Mouse (Mus musculus) left cerebral cortex, adult 11 months (tissue): ENCODE data around the gene Cd164.

Experiments used
- DNase-seq: peaks from one replicate; pipeline ENCODE4 v3.0.0; 2022; ENCODE audit warnings: low spot score

Gene Cd164

DNA sequence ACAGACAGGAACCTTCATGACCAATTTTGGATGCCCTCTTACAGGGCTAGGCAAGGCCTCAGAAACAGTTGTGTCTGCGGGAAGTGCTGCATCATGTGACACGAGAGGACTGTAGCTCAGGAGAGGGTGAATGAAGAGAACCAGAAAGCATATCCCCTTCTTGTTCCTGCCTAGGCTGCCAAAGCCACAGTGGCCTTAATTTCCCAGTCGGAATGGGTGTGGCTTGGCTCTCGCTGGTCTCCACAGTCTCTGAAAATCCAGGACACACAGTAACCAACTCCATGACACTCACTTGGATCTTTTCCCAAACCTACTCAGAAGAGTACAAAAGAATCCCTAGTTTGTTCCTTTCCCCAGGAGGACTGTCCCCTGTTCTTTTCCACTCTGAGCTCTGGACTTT, 18.3 kb upstream of the Cd164 start:
- DNase-seq, result peak; percentile 41

DNA sequence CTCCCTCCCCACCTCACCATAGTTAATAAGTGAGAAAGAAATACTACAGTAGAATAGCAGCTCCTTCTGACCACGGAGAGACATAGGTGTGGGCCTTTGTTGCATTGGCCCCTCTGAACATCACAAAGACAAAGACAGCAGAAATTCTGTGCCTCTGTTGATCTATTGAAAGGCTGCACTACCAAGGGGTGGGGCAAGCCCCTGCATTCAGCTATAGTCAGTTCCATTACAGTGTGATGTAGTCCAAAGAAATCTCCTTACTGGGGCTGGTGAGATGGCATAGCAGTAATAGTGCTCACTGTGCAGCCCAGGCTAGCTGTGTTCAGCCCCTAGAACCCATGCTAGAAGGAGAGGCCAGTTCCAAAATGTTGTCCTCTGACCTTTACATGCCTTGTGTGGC, 14.2 kb upstream of the Cd164 start:
- DNase-seq, result no peak

DNA sequence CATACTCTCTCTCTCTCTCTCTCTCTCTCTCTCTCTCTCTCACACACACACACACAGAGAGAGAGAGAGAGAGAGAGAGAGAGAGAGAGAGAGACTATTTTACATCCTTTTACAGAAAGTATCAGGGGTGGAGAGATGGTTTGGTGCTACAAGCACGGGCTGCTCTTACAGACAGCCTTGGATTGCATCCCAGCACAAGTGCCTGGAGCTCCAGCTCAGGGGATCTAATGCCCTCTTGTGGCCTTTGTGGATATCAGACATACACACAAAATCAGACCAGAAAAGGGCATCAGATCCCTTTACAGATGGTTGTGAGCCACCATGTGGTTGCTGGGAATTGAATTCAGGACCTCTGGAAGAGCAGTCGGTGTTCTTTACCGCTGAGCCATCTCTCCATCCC, 13.8 kb upstream of the Cd164 start:
- DNase-seq, result peak; percentile 64

DNA sequence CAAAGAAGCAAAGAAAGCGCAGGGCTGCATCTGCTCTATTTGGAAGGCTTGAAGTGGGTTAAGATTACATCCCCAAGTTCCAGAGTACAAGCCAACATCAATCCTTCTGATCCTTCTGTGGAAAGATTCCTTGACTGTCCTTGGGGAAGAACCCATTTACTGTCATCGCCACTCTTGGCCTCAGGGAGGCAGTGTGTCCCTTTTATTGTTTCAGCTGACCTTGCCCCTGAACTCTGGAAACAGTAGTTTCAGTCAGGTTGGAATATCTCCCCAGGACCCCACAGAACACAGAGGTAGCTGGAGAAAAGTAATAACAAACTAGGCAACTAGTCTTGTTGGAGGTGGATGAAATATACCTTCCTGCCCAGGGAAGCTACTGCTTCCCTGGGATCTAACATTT, 10.1 kb upstream of the Cd164 start:
- no peak for DNase-seq

DNA sequence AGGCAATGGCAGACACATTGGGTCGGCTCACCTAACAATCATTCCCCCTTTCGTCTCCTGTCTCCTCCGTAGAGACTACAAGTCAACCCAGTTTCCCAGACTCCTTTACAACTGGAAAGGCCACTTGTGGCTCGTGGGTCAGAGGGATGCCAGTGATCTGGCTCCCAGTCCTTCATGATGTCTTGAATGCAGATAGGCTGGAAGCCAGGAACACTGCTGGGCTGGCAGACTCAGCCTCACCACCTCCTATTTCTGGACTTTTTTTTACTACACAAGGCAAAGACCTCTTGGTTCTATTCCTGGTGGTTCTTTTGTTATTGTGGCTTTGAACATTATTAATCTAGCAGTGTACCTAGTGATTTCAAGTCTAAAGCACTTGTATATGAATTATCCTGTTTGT, 4.9 kb upstream of the Cd164 start:
- DNase-seq, result no peak

DNA sequence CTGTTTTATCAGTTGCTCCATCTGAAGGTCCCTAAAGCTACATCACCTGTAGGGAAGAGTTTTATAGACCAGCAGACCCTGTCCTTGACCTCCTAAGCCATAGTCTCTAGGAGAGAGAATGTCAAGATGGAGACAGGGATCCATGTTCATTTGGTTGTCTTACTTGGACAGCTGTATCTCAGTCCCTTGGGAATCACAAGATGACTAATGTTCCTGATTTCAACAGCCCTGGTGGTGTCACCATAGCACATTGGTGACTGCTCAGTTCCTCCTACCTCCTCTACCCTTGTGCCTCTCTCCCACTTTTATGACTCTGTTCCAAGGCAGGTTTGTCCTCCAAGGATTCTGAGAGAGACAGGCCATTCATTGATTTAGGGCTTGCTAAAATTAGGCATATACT, 4.3 kb upstream of the Cd164 start:
- DNase-seq, result no peak

DNA sequence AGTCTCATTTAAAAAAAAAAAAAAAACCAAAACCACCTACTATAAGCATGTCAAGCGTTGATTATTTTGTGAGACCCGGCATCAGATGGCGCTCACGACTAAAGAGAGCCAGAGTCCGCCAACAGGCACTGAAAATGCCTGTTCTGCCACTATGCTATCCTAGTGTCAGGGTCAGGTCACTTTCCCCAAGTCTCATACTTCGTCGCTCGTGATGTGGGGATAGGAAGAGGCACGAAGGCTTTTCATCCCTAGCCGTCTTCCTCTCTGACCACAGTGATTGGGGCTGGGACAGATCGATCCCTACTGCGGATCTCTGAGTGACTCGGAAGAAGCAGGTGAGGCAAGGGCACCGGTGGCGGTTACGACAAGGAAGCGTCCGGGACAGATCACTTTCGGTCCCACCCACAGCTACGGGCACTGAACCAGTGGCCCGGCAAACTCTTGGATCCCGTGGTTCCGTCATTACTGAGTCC, 670 bp upstream of the Cd164 start:
- DNase-seq, result peak; percentile 50

DNA sequence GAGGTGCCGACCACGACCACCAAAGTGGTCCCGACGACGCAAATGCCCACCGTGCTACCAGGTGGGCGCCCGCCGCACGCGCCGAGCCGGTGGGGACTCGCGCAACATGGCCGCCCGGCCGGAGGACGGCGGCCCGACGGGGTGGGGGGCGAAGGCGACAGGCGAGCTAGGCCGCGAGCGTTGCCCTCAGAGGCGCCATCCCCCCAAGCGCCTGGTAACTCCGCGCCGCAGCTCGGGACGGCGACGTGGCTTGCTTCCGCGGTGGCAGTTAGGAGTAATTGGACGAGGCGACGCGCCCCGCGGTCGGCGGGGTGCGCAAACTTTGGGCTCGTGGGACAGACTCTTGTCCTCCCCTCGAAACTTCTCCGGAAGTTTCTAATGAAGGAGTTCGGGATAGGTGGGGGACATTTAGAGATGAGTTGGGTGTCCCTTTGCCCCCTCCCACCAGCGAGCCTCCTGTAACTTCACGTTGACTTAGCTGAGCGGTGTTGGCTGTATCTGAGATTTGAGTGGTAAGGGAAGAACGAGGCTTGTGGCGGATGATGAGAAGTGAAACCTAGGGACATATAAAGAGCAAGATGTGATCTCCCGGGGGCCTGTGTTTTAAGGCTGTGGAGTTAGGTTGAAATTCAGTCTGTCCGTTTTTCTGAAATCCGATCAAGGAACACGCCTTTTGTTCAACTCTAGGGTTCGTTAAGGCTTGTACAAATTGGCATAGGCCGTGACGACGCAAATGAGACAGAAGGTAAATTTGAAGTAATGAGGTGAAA, 611 bp downstream of the Cd164 start:
- DNase-seq, result peak; percentile 23

DNA sequence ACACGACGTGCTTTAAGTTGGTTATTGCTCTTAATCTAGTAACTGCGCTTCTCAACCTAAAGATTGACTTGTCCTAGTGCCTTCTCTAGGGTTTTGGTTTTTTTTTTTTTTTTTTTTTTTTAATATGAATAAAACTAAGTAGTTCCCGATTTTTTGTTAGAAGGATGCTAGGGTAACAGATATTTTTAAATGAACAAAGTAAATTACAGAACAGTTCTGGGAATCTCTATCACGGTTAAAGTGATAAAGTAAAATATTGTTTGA, 1.1 kb downstream of the Cd164 start:
- DNase-seq, result no peak

DNA sequence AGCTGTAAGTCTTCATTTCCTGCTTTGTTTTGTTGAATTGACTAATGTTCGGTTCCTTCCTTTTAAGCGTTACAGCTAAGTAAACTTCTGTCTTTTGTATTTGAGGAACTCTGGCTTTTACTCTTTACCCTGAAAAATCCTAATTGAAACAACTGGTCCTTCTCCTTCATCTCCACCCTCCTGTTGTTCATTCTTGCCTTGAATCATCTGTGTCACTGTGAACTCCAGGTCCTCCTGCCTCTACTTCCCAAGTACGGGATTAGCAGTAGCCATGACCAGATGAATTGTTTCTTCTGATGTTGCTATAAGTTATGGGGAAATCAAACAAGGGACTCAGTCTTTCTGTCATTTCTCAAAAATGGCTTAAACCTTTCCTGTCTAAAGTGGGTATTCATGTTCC, 4.2 kb downstream of the Cd164 start:
- no peak for DNase-seq

DNA sequence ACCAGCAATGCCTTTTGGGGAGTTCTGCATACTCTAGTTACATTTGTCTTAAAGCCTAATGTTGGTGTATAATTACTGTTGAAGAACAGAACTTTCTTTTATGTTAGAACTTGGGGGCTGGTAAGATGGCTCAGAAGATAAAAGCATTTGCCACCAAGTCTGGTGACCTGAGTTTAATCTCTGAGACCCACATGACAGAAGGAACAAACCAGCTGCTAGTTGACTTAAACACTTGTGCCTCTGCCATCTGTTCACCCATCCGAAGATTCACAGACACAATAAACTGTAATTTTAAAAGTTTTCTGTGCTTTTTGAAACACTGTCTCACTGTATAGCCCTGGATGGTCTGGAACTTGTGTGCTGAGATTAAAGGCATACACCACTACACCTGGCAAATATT, 6.5 kb downstream of the Cd164 start:
- DNase-seq, result no peak

DNA sequence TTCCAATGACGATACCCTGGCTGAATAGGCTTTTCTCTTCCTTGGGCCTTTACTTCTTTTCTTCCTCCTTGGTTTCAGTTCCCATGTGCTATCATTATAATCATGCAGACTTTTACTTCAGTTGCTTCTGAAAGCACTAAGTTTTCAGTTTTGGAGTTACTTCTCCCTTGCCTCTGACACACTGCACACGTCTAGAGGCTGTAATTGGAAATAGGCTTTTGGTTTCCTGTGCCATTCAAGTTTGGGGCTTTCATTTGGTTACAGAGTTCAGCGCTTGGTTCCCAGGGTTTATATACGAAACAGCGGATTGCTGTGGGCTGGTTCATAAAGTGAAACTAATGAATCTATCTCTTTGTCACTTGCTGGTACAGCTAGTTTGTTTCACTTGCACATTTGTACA, 10.8 kb downstream of the Cd164 start:
- no peak for DNase-seq

DNA sequence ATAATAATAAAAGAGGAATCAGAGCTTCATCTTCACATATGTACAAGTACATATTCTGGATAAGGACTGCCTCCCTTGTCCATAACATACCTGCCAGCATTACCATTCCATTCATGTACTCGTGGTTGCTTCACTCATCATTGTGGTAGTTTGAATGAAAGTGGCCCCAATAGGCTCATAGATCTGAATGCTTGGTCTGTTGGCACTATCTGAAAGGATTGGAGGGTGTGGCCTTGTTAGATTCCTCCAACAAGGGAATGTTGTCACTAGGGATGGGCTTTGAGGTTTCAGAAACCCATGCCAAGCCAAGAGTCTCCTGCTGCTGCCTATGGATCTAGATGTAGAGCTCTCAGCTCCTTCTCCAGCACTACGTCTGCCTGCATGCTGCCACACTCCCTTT, 16.8 kb downstream of the Cd164 start:
- no peak for DNase-seq

DNA sequence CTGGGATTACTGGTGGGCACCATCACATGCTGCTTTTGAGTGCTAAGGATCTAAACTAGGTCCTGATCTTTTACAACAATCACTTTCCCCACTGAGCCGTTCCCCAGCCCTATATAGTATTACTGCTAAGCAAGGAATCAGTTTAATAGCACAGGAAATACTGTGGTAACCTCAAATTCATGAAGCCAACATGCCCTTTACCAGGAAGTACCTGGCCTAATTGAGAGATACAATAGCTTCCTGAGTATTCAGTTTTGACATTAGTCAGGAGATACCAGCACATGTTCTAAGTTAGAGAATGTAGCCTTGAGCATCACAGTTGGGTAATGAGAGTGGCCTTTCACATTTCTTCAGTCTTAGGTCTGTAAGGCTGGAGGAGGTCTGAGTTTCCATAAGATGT, 17.5 kb downstream of the Cd164 start:
- DNase-seq, result no peak

DNA sequence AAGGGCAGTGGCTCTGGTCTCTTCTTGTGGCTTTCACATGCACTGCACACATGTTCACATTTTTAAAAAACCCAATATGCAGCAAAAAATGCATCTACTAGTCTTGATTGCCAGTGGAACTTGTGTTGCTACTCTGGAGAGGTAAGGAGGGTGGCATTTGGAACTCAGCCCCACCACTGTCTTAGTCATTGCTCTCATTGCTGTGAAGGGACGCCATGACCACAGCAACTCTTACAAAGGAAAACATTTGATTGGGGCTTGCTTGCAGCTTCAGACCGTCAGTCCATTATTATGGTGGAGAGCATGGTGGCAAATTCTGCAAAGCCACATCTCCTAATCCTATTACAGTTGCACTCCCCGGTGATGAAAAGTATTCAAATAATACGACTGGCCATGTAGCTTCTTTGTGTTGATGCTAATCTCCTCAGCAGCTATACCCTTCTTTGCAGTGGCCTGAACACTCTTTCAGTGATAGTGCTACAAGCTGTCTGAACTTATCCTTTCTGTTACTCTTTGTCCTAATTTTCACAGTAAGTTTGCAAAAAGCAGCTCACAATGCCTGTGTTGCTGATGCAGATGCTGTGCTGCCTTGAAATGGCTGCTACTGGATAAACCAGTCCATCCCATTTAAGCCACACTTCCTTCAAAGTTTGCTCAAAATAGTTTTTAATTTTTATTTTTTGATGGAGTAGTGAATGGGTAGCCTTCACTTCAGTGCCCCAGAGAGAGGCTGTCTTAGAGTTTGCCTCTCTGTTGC, 18.2 kb downstream of the Cd164 start:
- DNase-seq, result no peak

DNA sequence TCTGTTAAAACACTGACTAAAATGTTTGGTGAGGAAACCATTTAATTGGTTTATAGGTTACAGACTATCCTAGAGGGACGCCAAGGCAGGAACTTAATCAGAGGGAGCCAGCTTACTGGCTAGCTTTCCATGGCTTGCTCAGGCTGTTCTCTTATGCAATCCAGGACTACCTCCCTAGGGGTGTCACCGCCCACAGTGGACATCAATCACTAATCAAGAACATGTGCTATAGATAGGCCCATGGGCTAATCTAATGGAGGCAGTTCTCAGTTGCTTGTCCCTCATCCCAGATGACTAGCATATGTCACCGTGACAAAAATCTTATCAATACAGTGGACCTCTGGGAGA, 18.7 kb downstream of the Cd164 start:
- no peak for DNase-seq

DNA sequence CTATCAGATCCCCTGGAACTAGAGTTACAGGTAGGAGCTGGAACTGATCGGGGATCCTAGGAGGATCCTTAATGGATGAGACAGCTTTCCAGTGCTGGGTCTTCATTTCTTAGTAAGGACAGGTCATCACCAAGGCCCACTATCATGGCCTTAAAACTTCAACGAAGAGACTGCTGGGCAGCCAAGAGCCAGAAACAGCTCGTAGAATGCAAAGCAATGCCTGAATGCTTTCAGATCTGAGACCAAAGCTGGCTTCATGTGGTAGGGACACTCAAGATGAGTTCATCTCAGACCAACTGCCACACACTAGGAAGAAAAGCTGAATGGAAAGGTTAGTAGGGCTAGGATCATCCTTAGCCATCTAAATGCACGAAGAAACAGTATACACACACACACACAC, 19.8 kb downstream of the Cd164 start:
- no peak for DNase-seq

DNA sequence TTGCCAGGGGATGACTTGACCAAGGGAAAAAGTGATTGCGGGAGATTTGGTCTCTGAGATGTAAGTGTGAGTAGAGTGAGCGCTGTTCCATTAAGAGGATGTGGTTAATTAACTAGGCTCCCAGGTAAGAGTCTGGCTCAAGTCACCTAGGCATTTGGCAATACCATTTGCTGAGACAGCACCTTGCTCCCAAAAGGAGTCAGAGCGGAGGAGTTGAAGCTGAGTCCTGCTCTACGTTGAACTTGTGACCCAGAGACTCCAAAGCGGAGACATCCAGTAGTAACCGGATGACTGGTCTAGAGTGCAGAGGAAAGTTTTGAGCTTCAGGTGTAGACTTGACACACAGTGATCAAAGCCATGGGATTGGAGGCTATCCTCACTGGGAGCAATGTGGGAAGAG, 22.8 kb downstream of the Cd164 start:
- no peak for DNase-seq

DNA sequence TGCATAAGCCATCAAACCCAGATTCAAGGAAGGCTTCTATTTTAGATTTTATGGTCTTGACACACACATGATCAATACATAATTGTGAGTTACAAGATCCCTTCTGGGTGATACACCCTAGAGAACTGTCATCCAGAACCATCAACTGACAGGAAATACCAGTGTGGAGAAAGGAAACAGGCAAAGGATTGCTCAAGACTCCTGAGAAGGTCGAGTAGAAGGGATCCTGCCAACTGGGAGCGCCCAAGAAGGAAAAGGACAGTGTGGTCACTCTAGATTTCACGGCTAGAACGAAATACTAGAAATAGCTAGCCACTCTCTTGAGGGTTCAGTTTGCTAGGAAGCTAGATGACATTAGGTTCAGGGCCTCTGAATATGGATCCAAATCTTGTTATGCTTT, 24.2 kb downstream of the Cd164 start:
- DNase-seq, result no peak

DNA sequence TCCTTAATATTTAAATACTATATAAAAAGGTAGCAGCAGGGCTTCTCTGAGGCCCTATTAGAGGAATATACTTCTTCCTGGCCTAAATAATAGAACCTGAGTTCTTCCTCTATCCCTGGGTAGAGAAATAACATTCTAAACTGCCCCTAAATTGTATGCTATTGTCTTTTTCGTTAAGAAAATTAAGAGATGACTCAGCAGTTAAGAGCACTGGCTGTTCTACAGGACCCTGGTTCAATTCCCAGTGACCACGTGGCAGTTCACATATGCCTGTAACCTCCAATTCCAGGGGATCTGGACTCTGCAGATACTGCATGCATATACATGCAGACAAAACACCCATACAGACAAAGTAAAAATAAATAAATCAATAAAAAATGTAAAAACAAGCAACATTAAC, 24.6 kb downstream of the Cd164 start:
- no peak for DNase-seq

DNA sequence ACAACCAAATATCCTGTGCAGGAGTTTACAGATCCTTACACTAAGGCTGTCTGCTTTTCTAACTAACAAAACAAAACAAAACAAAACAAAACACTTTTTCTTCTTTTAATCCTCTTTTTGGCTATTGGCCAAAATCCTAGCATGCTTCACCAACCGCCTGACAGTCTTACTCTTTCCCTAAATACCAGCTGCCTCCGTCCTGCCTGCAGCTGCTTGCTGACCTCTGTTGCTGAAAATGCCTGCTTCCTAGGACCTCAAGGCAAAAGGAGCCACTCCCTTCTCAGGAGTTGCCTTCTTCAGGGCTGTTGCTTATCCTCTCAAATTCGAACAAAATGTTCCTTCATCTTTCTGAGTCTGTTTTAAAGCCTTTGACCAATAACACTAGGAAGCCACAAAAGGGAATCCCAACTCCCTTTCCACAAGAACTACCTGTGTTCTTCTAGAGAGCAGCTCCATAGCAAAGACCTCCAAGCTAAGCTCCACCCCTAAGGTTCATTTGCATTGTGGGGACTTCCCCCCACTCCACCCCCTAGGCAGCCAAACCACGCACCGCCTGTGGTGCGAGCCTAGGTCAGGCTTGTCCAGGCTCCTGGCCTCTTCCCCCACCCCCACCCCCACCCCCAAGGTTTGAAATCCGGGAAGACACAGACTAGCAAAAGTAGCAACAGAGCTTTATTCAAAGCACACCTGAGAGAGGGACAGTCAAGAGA, 25.4 kb downstream of the Cd164 start:
- no peak for DNase-seq

DNA sequence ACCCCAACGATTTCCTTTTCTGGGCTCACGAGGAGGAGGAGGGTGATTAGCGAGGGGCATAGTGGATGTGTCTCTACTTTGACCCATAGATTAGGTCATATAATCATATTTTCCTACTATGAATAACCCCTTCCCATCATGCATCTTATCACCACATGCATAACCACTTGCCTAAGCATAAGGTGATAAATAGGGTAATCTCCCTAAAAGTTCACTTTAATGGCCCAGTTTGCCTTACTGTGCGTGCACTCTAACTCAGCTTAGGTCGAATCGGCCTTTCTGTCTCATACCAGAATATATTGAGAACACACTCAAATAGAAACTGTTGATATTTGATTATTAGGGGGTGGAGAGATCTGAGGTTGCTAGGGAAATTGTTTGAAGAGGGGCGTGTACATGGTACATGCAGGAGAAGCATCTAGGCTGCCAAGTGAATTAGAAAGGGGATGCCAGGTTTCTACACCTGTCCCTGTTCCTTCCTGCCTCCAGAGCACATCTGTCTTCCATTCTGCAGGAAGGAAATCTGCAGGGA, 26.1 kb downstream of the Cd164 start:
- DNase-seq, result no peak
